Mouse (Mus musculus) forebrain, embryonic 12.5 days (tissue): ENCODE data around the gene Hamp. TPM values are rescaled to one million over a fixed set of nuclear protein-coding genes. Genes with fewer than 3 reads are reported as not detected.

Source experiments
- polyA plus RNA-seq: library from polyadenylated mRNA; unstranded; fragments of >200 nt; fragmentation: Nextera tagmentation; extraction: Ambion mirVana; gene quantifications from 2 replicates; pipeline ENCODE4 v1.2.1, GENCODE M21; 2016

Hamp gene
- polyA plus RNA-seq, 1 experiment from 2014 or later: not detected

Other genes starting within 250 kb of the Hamp start
- gene 2200002J24Rik, start 245.1 kb downstream of the Hamp start, polyA plus RNA-seq: 0.33 TPM in 1 of 2 replicates, not detected in the other
- 1.6 and 1.8 TPM in 2 replicates for gene Atp4a, start 231.8 kb downstream of the Hamp start, polyA plus RNA-seq
- 135 and 144 TPM in 2 replicates for gene Tmem147, start 214.5 kb downstream of the Hamp start, polyA plus RNA-seq
- 0.49 and 0.69 TPM in 2 replicates for gene Gapdhs, start 200.4 kb downstream of the Hamp start, polyA plus RNA-seq
- gene Sbsn, start 192.6 kb downstream of the Hamp start, polyA plus RNA-seq: 1.5 and 2.0 TPM in 2 replicates
- not detected in 2 replicates for gene Dmkn, start 180.3 kb downstream of the Hamp start, polyA plus RNA-seq
- not detected in 2 replicates for gene Krtdap, start 156.1 kb downstream of the Hamp start, polyA plus RNA-seq
- not detected in 2 replicates for gene Ffar2, start 120.3 kb downstream of the Hamp start, polyA plus RNA-seq
- gene Ffar3, start 87.9 kb downstream of the Hamp start, polyA plus RNA-seq: not detected in 2 replicates
- gene Ffar1, start 82.5 kb downstream of the Hamp start, polyA plus RNA-seq: not detected in 2 replicates
- gene Cd22, start 63.7 kb downstream of the Hamp start, polyA plus RNA-seq: not detected in 2 replicates
- 0.13 and 0.34 TPM in 2 replicates for gene Mag, start 29.2 kb downstream of the Hamp start, polyA plus RNA-seq
- not detected in 2 replicates for gene Hamp2, start 19.4 kb downstream of the Hamp start, polyA plus RNA-seq
- gene Usf2, start 12.8 kb upstream of the Hamp start, polyA plus RNA-seq: 26.4 and 27.3 TPM in 2 replicates
- gene Lsr, start 29.4 kb upstream of the Hamp start, polyA plus RNA-seq: 24.1 and 26.4 TPM in 2 replicates
- 0.82 and 1.2 TPM in 2 replicates for gene Fam187b, start 29.8 kb upstream of the Hamp start, polyA plus RNA-seq
- gene Fxyd5, start 98.4 kb upstream of the Hamp start, polyA plus RNA-seq: 7.6 and 9.2 TPM in 2 replicates
- 10.5 and 14.3 TPM in 2 replicates for gene Fxyd7, start 107.4 kb upstream of the Hamp start, polyA plus RNA-seq
- gene Fxyd1, start 113.2 kb upstream of the Hamp start, polyA plus RNA-seq: 4.0 and 6.5 TPM in 2 replicates
- gene Lgi4, start 115.3 kb upstream of the Hamp start, polyA plus RNA-seq: 0.29 and 0.37 TPM in 2 replicates
- gene Fxyd3, start 132.7 kb upstream of the Hamp start, polyA plus RNA-seq: 1.1 and 1.3 TPM in 2 replicates
- gene Hpn, start 171.3 kb upstream of the Hamp start, polyA plus RNA-seq: 0.49 and 0.67 TPM in 2 replicates
- 1.1 and 1.3 TPM in 2 replicates for gene Scn1b, start 183.0 kb upstream of the Hamp start, polyA plus RNA-seq
- gene Gramd1a, start 211.9 kb upstream of the Hamp start, polyA plus RNA-seq: 155 and 174 TPM in 2 replicates